Mouse (Mus musculus) midbrain, embryonic 16.5 days (tissue): ENCODE data around the gene C6. TPM values are rescaled to one million over a fixed set of nuclear protein-coding genes. Genes with fewer than 3 reads are reported as not detected.

Source experiments
- ATAC-seq: fragments of 200-750 bp; cut with Nextera tagmentation; 2 replicates; pipeline ENCODE4 v1.8.0; 2017; ENCODE audit warnings: moderate TSS enrichment
- H3K27ac ChIP-seq: fragments of 300-500 bp; sonication (generic); 2 replicates; pipeline ENCODE4 v1.5.1; 2014; ENCODE audit warnings: mild to moderate bottlenecking, low read length, mixed read lengths
- H3K27me3 ChIP-seq: fragments of 300-500 bp; sonication (generic); 2 replicates; pipeline ENCODE4 v1.6.1; 2014; ENCODE audit warnings: low read depth, low read length, mixed read lengths; ENCODE audit not compliant: control insufficient read depth, insufficient read depth
- H3K36me3 ChIP-seq: fragments of 300-500 bp; sonication (generic); 2 replicates; pipeline ENCODE4 v1.6.1; 2014; ENCODE audit warnings: mild to moderate bottlenecking, low read length, moderate library complexity, mixed read lengths; ENCODE audit not compliant: control insufficient read depth, insufficient read depth
- H3K4me1 ChIP-seq: fragments of 300-500 bp; sonication (generic); 2 replicates; pipeline ENCODE4 v1.6.1; 2014; ENCODE audit warnings: mild to moderate bottlenecking, low read length, mixed read lengths; ENCODE audit not compliant: control insufficient read depth, insufficient read depth
- H3K4me2 ChIP-seq: fragments of 300-500 bp; sonication (generic); 2 replicates; pipeline ENCODE4 v1.6.1; 2014; ENCODE audit warnings: mild to moderate bottlenecking, low read length, mixed read lengths
- H3K4me3 ChIP-seq: fragments of 300-500 bp; sonication (generic); 2 replicates; pipeline ENCODE4 v1.5.1; 2014; ENCODE audit warnings: low read depth, mild to moderate bottlenecking, low read length, moderate library complexity, mixed read lengths
- H3K9ac ChIP-seq: fragments of 300-500 bp; sonication (generic); 2 replicates; pipeline ENCODE4 v1.6.1; 2014; ENCODE audit warnings: low read depth, low read length, mixed read lengths
- H3K9me3 ChIP-seq: fragments of 300-500 bp; sonication (generic); replicated peaks from 2 replicates; pipeline ENCODE4 v1.6.1; 2014; ENCODE audit warnings: mild to moderate bottlenecking, low read length, mixed read lengths; ENCODE audit not compliant: control insufficient read depth, poor library complexity, severe bottlenecking
- WGBS: fragments of 180-500 bp; shearing (Covaris S2); extraction: QIAGEN DNeasy Blood & Tissue Kit; methylation state at CpG from one replicate; pipeline ENCODE4 v1.1.7; 2014; 5-methylcytosine and 5-hydroxymethylcytosine counted together
- polyA plus RNA-seq: library from polyadenylated mRNA; unstranded; fragments of >200 nt; fragmentation: Nextera tagmentation; extraction: Ambion mirVana; gene quantifications from 2 replicates; pipeline ENCODE4 v1.2.1, GENCODE M21; 2015

The C6 gene
- not detected in 2 replicates for polyA plus RNA-seq

DNA sequence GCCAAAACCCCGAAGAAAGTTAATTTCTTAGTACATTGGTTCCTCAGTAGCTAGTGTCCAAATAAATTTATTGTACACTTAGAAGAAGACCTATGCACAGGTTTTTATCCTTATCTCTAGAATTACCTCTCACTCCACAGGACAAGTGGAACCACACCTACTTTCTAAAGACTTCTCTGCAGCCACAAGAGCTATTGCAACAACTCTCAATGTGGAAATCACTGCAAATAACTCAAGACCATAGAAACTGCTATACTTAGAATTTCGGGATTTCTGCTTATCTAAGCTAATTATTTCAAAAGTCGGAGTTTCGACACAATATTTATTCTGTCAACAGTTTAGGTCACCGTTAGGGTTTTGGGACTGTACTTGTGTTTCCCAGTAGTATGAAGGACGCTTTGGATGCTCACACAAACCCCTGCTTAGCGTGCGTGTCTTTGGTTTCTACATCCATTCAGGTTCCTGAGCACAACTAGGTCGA is at the start of gene C6:
Gene C6, plus strand, starts transcription at position 346 of the 481 bp plus-strand sequence.
- Histone ChIP-seq H3K4me3 (no peak within 1 kb of the TSS), H3K9me3 (no peaks in the 10 kb centered on the region), H3K27ac (no peak within 1 kb of the TSS), H3K36me3 (no peaks in the 10 kb centered on the region), H3K27me3 (no peaks in the 10 kb centered on the region), H3K4me2 (no peak within 1 kb of the TSS), H3K9ac (no peak within 1 kb of the TSS), H3K4me1 (no peaks in the 10 kb centered on the region)
- no peak for ATAC-seq
- 93% methylated on average over 9 of the region's 9 CpGs for WGBS

DNA sequence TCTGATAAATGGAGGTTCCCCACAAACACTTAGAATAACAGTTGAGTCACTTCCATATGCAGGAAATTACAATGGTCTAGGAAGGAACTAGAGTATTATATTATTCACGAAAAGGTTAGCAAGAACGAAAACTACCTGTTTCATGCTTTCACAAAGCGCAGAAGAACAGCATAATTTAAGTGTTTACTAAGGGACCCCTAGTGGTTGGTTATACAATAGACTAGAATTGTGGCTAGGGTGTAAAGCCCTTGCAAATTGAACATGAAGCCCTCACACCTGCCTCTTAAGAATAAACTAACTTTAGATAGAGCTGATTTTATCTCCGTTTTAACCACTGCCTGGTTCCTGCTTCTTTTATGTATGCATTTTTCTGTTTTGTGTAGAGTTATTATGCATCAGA is 29.4 kb upstream of the C6 start:
- H3K27me3 ChIP-seq = no peaks in the 10 kb centered on the region
- 86% methylated on average over 4 of the region's 4 CpGs for WGBS
- no peaks in the 10 kb centered on the region for H3K4me1 ChIP-seq
- H3K4me3 ChIP-seq = no peak overlapping the region
- H3K9me3 ChIP-seq = peaks cover 4% of the 10 kb centered on the region; the same call in 1 of the 2 replicates
- no peak overlapping the region for H3K27ac ChIP-seq
- H3K9ac ChIP-seq = no peak overlapping the region
- H3K4me2 ChIP-seq = no peak overlapping the region
- H3K36me3 ChIP-seq = no peaks in the 10 kb centered on the region
- no peak for ATAC-seq

DNA sequence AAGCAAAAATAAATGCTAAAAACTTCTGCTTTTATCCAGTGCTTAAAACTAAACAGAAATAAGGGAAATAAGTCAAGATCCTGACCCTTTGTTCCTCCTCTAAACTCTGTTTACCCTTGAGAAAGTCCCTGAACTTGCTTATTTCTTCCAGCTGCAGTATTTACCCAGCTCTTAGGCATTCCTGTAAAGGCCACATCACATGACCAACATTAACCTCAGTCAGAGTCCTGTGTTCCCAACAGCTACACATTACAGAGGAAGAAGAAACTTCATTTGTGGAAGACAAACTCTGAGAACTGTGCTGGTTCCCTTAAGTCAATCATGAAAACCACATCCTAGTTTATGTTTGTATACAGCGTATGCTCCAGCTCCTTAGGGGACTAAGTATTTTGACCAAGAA is 7.2 kb downstream of the C6 start:
- H3K9ac ChIP-seq = no peak overlapping the region
- no peaks in the 10 kb centered on the region for H3K36me3 ChIP-seq
- H3K27me3 ChIP-seq = no peaks in the 10 kb centered on the region
- WGBS = 95% methylated on average over 1 of the region's 1 CpGs
- H3K4me3 ChIP-seq = no peak overlapping the region
- no peak overlapping the region for H3K27ac ChIP-seq
- ATAC-seq = no peak
- no peaks in the 10 kb centered on the region for H3K4me1 ChIP-seq
- no peaks in the 10 kb centered on the region for H3K9me3 ChIP-seq
- no peak overlapping the region for H3K4me2 ChIP-seq

DNA sequence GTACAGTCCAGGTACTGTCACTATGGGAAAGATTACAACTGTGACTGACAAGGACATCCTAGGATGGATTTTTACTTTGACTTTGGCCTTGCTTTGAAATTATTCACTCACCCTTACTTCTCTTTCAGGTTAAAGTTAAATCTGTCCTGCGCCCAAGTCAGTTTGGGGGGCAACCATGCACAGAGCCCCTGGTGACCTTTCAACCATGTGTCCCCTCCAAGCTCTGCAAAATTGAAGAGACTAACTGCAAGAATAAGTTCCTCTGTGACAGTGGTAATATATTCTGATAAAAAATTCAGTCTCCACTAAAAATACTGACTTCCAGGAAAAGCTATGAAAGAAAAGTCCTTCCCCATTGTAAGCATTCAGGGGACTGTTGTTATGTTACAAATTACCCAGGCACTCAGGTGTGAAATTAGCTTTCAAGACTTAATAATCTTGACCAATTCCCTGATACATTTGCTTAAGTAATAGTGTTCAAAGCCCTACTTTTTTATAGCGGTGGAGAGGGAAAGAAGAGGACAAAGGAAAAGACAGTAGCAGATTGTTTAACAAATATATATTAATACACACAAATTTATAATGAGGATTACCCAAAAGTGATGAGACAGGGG is 8.1 kb downstream of the C6 start:
- Histone ChIP-seq H3K4me1 (no peaks in the 10 kb centered on the region), H3K27me3 (no peaks in the 10 kb centered on the region), H3K36me3 (no peaks in the 10 kb centered on the region), H3K4me2 (no peak overlapping the region), H3K9me3 (no peaks in the 10 kb centered on the region), H3K9ac (no peak overlapping the region), H3K27ac (no peak overlapping the region), H3K4me3 (no peak overlapping the region)
- WGBS = 72% methylated on average over 2 of the region's 2 CpGs
- no peak for ATAC-seq

DNA sequence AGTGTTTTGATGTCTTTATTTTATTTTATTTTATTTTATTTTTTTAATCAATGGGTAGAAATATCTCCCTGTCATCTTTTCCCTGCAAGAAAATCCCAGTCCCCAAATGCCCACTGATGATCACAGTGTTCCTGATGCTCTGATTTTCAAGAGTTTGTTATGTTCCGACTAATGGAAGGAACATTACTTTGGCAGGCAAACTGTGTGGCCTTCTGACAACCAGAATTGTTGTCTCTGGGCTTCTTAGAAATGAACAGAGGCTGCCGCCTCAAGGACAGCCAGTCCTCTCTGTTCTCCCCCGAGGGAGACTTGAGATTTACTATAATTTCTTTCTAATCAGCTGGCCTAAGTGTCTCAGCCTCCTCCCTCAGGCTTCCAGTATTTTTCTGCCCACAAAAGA is 20.7 kb downstream of the C6 start:
- Histone ChIP-seq H3K27ac (no peak overlapping the region), H3K36me3 (no peaks in the 10 kb centered on the region), H3K9me3 (no peaks in the 10 kb centered on the region), H3K4me3 (no peak overlapping the region), H3K9ac (no peak overlapping the region), H3K4me1 (no peaks in the 10 kb centered on the region), H3K27me3 (no peaks in the 10 kb centered on the region), H3K4me2 (no peak overlapping the region)
- no peak for ATAC-seq
- WGBS = 88% methylated on average over 3 of the region's 3 CpGs

DNA sequence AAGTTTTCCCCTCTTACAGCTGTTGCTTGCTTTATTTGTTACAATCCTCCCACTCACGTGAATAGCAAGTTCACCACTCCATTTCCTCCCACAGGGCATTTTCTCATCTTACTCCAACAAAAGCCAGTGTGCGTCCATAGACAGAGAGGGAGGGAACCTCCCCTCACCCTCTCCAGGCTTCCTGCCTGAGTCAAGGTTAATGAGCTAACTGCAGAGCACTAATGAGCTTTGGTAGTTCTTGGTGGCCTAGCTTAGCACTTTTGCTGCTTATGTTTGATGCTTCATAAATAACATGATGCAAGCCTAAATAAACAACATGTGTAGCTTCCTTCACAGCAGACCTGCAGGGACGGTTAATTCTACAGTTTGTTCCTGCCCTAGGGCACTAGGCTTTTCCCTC is 63.4 kb downstream of the C6 start:
- no peaks in the 10 kb centered on the region for H3K36me3 ChIP-seq
- H3K4me2 ChIP-seq = no peak overlapping the region
- no peak overlapping the region for H3K27ac ChIP-seq
- H3K9ac ChIP-seq = no peak overlapping the region
- WGBS = 44% methylated on average over 3 of the region's 3 CpGs
- no peak overlapping the region for H3K4me3 ChIP-seq
- ATAC-seq = no peak
- no peaks in the 10 kb centered on the region for H3K27me3 ChIP-seq
- H3K9me3 ChIP-seq = no peaks in the 10 kb centered on the region
- H3K4me1 ChIP-seq = no peaks in the 10 kb centered on the region

DNA sequence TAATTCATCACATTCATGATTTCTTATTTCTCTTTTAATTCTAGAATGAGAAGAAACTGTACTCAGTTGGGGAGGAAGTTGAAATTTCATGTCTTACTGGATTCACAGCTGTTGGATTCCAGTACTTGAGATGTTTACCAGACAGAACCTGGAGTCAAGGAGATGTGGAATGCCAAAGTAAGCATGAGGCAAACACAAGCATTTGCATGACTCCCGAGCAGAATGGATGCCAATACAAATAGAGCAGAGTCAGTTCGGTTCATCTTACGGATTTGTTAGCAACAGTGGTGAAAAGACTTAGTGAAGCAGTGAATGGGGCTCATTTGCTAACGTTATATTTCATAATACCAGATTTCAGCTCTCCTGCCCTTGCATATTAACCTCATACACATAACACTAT is 69.9 kb downstream of the C6 start:
- no peak overlapping the region for H3K9ac ChIP-seq
- H3K27me3 ChIP-seq = no peaks in the 10 kb centered on the region
- H3K36me3 ChIP-seq = no peaks in the 10 kb centered on the region
- H3K27ac ChIP-seq = no peak overlapping the region
- no peak overlapping the region for H3K4me3 ChIP-seq
- H3K4me1 ChIP-seq = no peaks in the 10 kb centered on the region
- no peaks in the 10 kb centered on the region for H3K9me3 ChIP-seq
- no peak for ATAC-seq
- H3K4me2 ChIP-seq = no peak overlapping the region
- WGBS = 70% methylated on average over 4 of the region's 4 CpGs

DNA sequence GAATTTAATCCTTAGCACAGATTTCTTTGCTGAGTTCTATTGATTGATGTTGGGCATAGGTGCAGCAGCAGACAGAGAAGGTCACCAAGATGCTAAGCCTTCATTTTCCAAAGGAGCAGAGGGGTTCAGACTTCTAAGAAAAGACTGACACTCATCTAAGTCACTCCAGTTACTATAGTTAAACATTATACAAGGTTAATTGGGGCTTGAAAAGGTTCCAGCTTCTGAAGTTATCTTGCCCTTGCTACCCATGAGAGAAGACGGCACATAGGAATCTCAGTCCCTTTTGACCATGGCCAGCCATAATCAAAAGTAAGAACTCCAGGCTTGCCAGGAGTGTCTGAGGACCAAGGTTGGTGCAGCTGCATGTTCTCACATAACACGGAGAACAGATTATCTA is 77.3 kb downstream of the C6 start:
- Histone ChIP-seq H3K4me2 (no peak overlapping the region), H3K4me1 (no peaks in the 10 kb centered on the region), H3K9me3 (no peaks in the 10 kb centered on the region), H3K27ac (no peak overlapping the region), H3K27me3 (no peaks in the 10 kb centered on the region), H3K36me3 (no peaks in the 10 kb centered on the region), H3K9ac (no peak overlapping the region), H3K4me3 (no peak overlapping the region)
- 93% methylated on average over 2 of the region's 2 CpGs for WGBS
- no peak for ATAC-seq

DNA sequence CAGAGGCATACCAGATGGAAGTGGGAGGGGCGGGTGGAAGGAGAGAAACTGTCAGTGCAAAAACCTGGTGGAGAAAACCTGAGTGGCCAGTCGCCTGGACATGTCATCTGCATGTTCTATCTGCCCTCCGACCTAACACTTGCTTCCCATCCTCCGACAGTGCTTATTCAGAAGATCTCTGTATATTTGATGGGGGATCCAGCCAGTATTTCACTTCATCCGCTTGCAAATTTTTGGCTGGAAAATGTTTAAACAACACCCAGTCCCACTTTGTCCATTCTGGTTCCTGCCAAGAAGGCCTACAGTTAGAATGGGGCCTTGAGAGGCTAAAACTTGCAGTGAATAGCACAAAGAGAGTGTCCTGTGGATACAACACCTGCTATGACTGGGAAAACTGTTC is 81.2 kb downstream of the C6 start:
- no peaks in the 10 kb centered on the region for H3K27me3 ChIP-seq
- 85% methylated on average over 5 of the region's 5 CpGs for WGBS
- H3K4me3 ChIP-seq = no peak overlapping the region
- H3K9me3 ChIP-seq = no peaks in the 10 kb centered on the region
- no peak overlapping the region for H3K27ac ChIP-seq
- no peaks in the 10 kb centered on the region for H3K36me3 ChIP-seq
- H3K4me1 ChIP-seq = no peaks in the 10 kb centered on the region
- H3K9ac ChIP-seq = no peak overlapping the region
- H3K4me2 ChIP-seq = no peak overlapping the region
- no peak for ATAC-seq
